Mouse (Mus musculus) testis, adult 2 months (tissue): ENCODE data around the gene Rif1.

ENCODE experiments used
- CTCF ChIP-seq: fragments of 200-500 bp; IDR thresholded peaks from 2 replicates; pipeline ENCODE4 v1.5.1; 2012; ENCODE audit warnings: low read depth, mild to moderate bottlenecking, inconsistent platforms, low read length, moderate library complexity; ENCODE audit not compliant: control insufficient read depth, insufficient read depth, insufficient replicate concordance
- POLR2A ChIP-seq: fragments of 200-500 bp; IDR thresholded peaks from 2 replicates; pipeline ENCODE4 v1.6.1; 2012; ENCODE audit warnings: low read depth, mild to moderate bottlenecking, inconsistent platforms, low read length, moderate library complexity; ENCODE audit not compliant: control insufficient read depth

GRCm38 (mm10) chr2:52035144-52035543, 37.5 kb upstream of the Rif1 start:
- TF ChIP-seq CTCF (no peak), POLR2A (no peak)
